Mouse (Mus musculus) limb, embryonic 15.5 days (tissue): Measurements from ENCODE around the gene Trim63. TPM values are rescaled to one million over a fixed set of nuclear protein-coding genes. Genes with fewer than 3 reads are reported as not detected.

ENCODE experiments used
- polyA plus RNA-seq: library from polyadenylated mRNA; unstranded; fragments of >200 nt; fragmentation: Nextera tagmentation; extraction: Ambion mirVana; gene quantifications from 2 replicates; pipeline ENCODE4 v1.2.1, GENCODE M21; 2015

Gene Trim63
- polyA plus RNA-seq, 1 experiment from 2014 or later: 3.2 TPM

Other genes starting within 250 kb of the Trim63 start
- gene Cd52, start 220.0 kb upstream of the Trim63 start, polyA plus RNA-seq: 15.9 and 20.1 TPM in 2 replicates
- gene Ubxn11, start 212.6 kb upstream of the Trim63 start, polyA plus RNA-seq: 10.7 and 13.3 TPM in 2 replicates
- gene Sh3bgrl3, start 186.3 kb upstream of the Trim63 start, polyA plus RNA-seq: 476 and 496 TPM in 2 replicates
- 43.5 and 46.6 TPM in 2 replicates for gene Cep85, start 128.0 kb upstream of the Trim63 start, polyA plus RNA-seq
- not detected in 2 replicates for gene Gm7534, start 112.1 kb upstream of the Trim63 start, polyA plus RNA-seq
- gene Catsper4, start 87.7 kb upstream of the Trim63 start, polyA plus RNA-seq: 0.29 TPM in 1 of 2 replicates, not detected in the other
- gene Cnksr1, start 76.7 kb upstream of the Trim63 start, polyA plus RNA-seq: 3.6 and 3.9 TPM in 2 replicates
- gene E130218I03Rik, start 71.5 kb upstream of the Trim63 start, polyA plus RNA-seq: 0.22 TPM in 1 of 2 replicates, not detected in the other
- 14.3 and 15.8 TPM in 2 replicates for gene Zfp593, start 69.5 kb upstream of the Trim63 start, polyA plus RNA-seq
- not detected in 2 replicates for gene Gm30191, start 68.2 kb upstream of the Trim63 start, polyA plus RNA-seq
- 5.8 and 7.8 TPM in 2 replicates for gene Grrp1, start 61.0 kb upstream of the Trim63 start, polyA plus RNA-seq
- gene Pdik1l, start 27.2 kb upstream of the Trim63 start, polyA plus RNA-seq: 19.7 and 20.2 TPM in 2 replicates
- 1.3 and 2.6 TPM in 2 replicates for gene Slc30a2, start 28.1 kb downstream of the Trim63 start, polyA plus RNA-seq
- gene Extl1, start 68.7 kb downstream of the Trim63 start, polyA plus RNA-seq: 6.4 and 7.8 TPM in 2 replicates
- gene Pafah2, start 81.2 kb downstream of the Trim63 start, polyA plus RNA-seq: 20.7 and 20.8 TPM in 2 replicates
- 1,227 and 1,246 TPM in 2 replicates for gene Stmn1, start 153.2 kb downstream of the Trim63 start, polyA plus RNA-seq
- 6.1 and 6.3 TPM in 2 replicates for gene Paqr7, start 181.6 kb downstream of the Trim63 start, polyA plus RNA-seq
- 8.9 and 12.1 TPM in 2 replicates for gene Aunip, start 195.9 kb downstream of the Trim63 start, polyA plus RNA-seq
- gene Mtfr1l, start 220.3 kb downstream of the Trim63 start, polyA plus RNA-seq: 105 and 114 TPM in 2 replicates
- gene Selenon, start 237.0 kb downstream of the Trim63 start, polyA plus RNA-seq: 17.2 and 21.9 TPM in 2 replicates